Mouse (Mus musculus): ENCODE results near the gene 1700125H20Rik. TPM values are rescaled to one million over a fixed set of nuclear protein-coding genes. Genes with fewer than 3 reads are reported as not detected.

Gene 1700125H20Rik
- polyA plus RNA-seq, 1 experiment from 2014 or later: 0.28 TPM

GRCm38 (mm10) chr11:85211151-85211550 lies 40.9 kb downstream of the 1700125H20Rik start:
- no peaks in the 10 kb centered on the region for H3K4me1 ChIP-seq (ENCODE audit: insufficient read depth)
- DNase-seq (no peak), ATAC-seq (ENCODE audit: insufficient read depth) (no peak)
- H3K9me3 ChIP-seq (ENCODE audit: low read depth, low read length): no peaks in the 10 kb centered on the region
- no peak overlapping the region for H3K4me2 ChIP-seq
- no peak overlapping the region for H3K4me3 ChIP-seq (ENCODE audit: low read depth, low read length)
- H3K9ac ChIP-seq: no peak overlapping the region
- no peaks in the 10 kb centered on the region for H3K27me3 ChIP-seq (ENCODE audit: insufficient read depth, low read length)
- WGBS: 90% methylated on average over 2 of the region's 2 CpGs
- H3K27ac ChIP-seq (ENCODE audit: low read depth): no peak overlapping the region
- H3K36me3 ChIP-seq (ENCODE audit: insufficient read depth): peaks cover 91% of the 10 kb centered on the region
- no peak for TF ChIP-seq CTCF (IDR thresholded peaks at IDR 0.05; ENCODE audit: low read depth)

- Histone ChIP-seq H3K27ac (ENCODE audit: low read depth) (no peak overlapping the region), H3K9me3 (ENCODE audit: low read depth, low read length) (no peaks in the 10 kb centered on the region), H3K4me1 (ENCODE audit: insufficient read depth) (no peaks in the 10 kb centered on the region), H3K9ac (no peak overlapping the region), H3K36me3 (ENCODE audit: insufficient read depth) (peaks cover 75% of the 10 kb centered on the region), H3K4me2 (no peak overlapping the region), H3K27me3 (ENCODE audit: insufficient read depth, low read length) (no peaks in the 10 kb centered on the region), H3K4me3 (ENCODE audit: low read depth, low read length) (no peak overlapping the region)
- 91% methylated on average over 2 of the region's 2 CpGs for WGBS
- TF ChIP-seq CTCF (IDR thresholded peaks at IDR 0.05; ENCODE audit: low read depth): no peak
- ATAC-seq (ENCODE audit: insufficient read depth): no peak
- no peak for DNase-seq
These were observed 43.0 kb downstream of the 1700125H20Rik start for GRCm38 (mm10) chr11:85213215-85213614.

- no peak for TF ChIP-seq CTCF (IDR thresholded peaks at IDR 0.05; ENCODE audit: low read depth)
- Histone ChIP-seq H3K27ac (ENCODE audit: low read depth) (no peak overlapping the region), H3K9me3 (ENCODE audit: low read depth, low read length) (no peaks in the 10 kb centered on the region), H3K9ac (no peak overlapping the region), H3K4me2 (no peak overlapping the region), H3K27me3 (ENCODE audit: insufficient read depth, low read length) (no peaks in the 10 kb centered on the region), H3K4me1 (ENCODE audit: insufficient read depth) (no peaks in the 10 kb centered on the region), H3K36me3 (ENCODE audit: insufficient read depth) (peaks cover 60% of the 10 kb centered on the region), H3K4me3 (ENCODE audit: low read depth, low read length) (no peak overlapping the region)
- DNase-seq (no peak), ATAC-seq (ENCODE audit: insufficient read depth) (no peak)
- WGBS: 94% methylated on average over 3 of the region's 3 CpGs
These were observed 44.5 kb downstream of the 1700125H20Rik start for GRCm38 (mm10) chr11:85214679-85215078.

GRCm38 (mm10) chr11:85219014-85219413 lies 48.8 kb downstream of the 1700125H20Rik start:
- no peaks in the 10 kb centered on the region for H3K4me1 ChIP-seq (ENCODE audit: insufficient read depth)
- no peak for ATAC-seq (ENCODE audit: insufficient read depth)
- H3K4me3 ChIP-seq (ENCODE audit: low read depth, low read length): no peak overlapping the region
- TF ChIP-seq CTCF (IDR thresholded peaks at IDR 0.05; ENCODE audit: low read depth): no peak
- H3K4me2 ChIP-seq: no peak overlapping the region
- no peak overlapping the region for H3K27ac ChIP-seq (ENCODE audit: low read depth)
- H3K9ac ChIP-seq: no peak overlapping the region
- no peak for DNase-seq
- H3K36me3 ChIP-seq (ENCODE audit: insufficient read depth): peaks cover 23% of the 10 kb centered on the region
- no peaks in the 10 kb centered on the region for H3K9me3 ChIP-seq (ENCODE audit: low read depth, low read length)
- H3K27me3 ChIP-seq (ENCODE audit: insufficient read depth, low read length): no peaks in the 10 kb centered on the region
- WGBS: 88% methylated on average over 3 of the region's 3 CpGs

GRCm38 (mm10) chr11:85222561-85222960 lies 52.4 kb downstream of the 1700125H20Rik start:
- no peaks in the 10 kb centered on the region for H3K9me3 ChIP-seq (ENCODE audit: low read depth, low read length)
- no peaks in the 10 kb centered on the region for H3K4me1 ChIP-seq (ENCODE audit: insufficient read depth)
- peaks cover 5% of the 10 kb centered on the region; the same call in 1 of the 2 replicates for H3K36me3 ChIP-seq (ENCODE audit: insufficient read depth)
- H3K4me2 ChIP-seq: no peak overlapping the region
- 97% methylated on average over 6 of the region's 6 CpGs for WGBS
- no peak for TF ChIP-seq CTCF (IDR thresholded peaks at IDR 0.05; ENCODE audit: low read depth)
- no peak overlapping the region for H3K9ac ChIP-seq
- H3K4me3 ChIP-seq (ENCODE audit: low read depth, low read length): no peak overlapping the region
- no peak overlapping the region for H3K27ac ChIP-seq (ENCODE audit: low read depth)
- ATAC-seq (ENCODE audit: insufficient read depth) (no peak), DNase-seq (no peak)
- H3K27me3 ChIP-seq (ENCODE audit: insufficient read depth, low read length): no peaks in the 10 kb centered on the region

- Histone ChIP-seq H3K9me3 (ENCODE audit: low read depth, low read length) (no peaks in the 10 kb centered on the region), H3K27ac (ENCODE audit: low read depth) (no peak overlapping the region), H3K36me3 (ENCODE audit: insufficient read depth) (peaks cover 5% of the 10 kb centered on the region; the same call in 1 of the 2 replicates), H3K9ac (no peak overlapping the region), H3K4me3 (ENCODE audit: low read depth, low read length) (no peak overlapping the region), H3K4me2 (no peak overlapping the region), H3K4me1 (ENCODE audit: insufficient read depth) (no peaks in the 10 kb centered on the region), H3K27me3 (ENCODE audit: insufficient read depth, low read length) (no peaks in the 10 kb centered on the region)
- DNase-seq (no peak), ATAC-seq (ENCODE audit: insufficient read depth) (no peak)
- no peak for TF ChIP-seq CTCF (IDR thresholded peaks at IDR 0.05; ENCODE audit: low read depth)
- 100% methylated on average over 3 of the region's 3 CpGs for WGBS
These were observed 53.0 kb downstream of the 1700125H20Rik start for GRCm38 (mm10) chr11:85223248-85223647.

Other genes with a start within 250 kb of the 1700125H20Rik start
- 0.28 and 0.54 TPM in 2 replicates for gene Car4, start 212.6 kb upstream of the 1700125H20Rik start, polyA plus RNA-seq (2014; fragmentation: Nextera tagmentation; extraction: Ambion mirVana)
- gene Usp32, start 30.2 kb upstream of the 1700125H20Rik start, polyA plus RNA-seq (2014; fragmentation: Nextera tagmentation; extraction: Ambion mirVana): 5.1 and 5.5 TPM in 2 replicates
- 53.8 and 54.1 TPM in 2 replicates for gene Appbp2, start 64.7 kb downstream of the 1700125H20Rik start, polyA plus RNA-seq (2014; fragmentation: Nextera tagmentation; extraction: Ambion mirVana)
- 21.4 and 23.1 TPM in 2 replicates for gene Ppm1d, start 140.8 kb downstream of the 1700125H20Rik start, polyA plus RNA-seq (2014; fragmentation: Nextera tagmentation; extraction: Ambion mirVana)
- 31.1 and 35.0 TPM in 2 replicates for gene Bcas3, start 182.8 kb downstream of the 1700125H20Rik start, polyA plus RNA-seq (2014; fragmentation: Nextera tagmentation; extraction: Ambion mirVana)

Data from lung, embryonic 14.5 days (tissue).